Mouse (Mus musculus) left cerebral cortex, adult 9 months (tissue): Measurements from ENCODE around the gene Acot8.

ENCODE experiments used
- DNase-seq, 2 experiments: peaks; one replicate each; pipeline ENCODE4 v3.0.0; 2022; ENCODE audit warnings: low spot score in 2 of 2

Gene Acot8

DNA sequence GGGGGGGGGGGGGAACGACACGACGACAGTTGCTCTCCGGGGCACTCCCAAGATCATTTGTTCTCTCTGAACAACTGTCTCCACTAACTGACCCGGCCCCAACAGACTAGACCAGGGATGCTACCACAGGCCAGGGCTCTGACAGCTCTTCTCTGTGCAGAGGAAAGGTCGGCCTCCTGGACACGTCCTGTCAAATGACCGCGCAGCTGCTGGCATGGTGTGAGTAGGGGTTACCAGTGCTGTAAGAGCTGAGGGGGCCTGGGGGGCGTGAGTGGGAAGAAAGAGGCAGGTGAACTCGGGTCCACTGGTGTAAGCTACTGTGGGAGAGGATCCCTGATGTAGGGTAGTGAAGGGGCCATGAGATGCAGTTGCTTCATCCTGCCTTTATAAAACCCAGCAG is 46.8 kb downstream of the Acot8 start:
- DNase-seq = no peak

DNA sequence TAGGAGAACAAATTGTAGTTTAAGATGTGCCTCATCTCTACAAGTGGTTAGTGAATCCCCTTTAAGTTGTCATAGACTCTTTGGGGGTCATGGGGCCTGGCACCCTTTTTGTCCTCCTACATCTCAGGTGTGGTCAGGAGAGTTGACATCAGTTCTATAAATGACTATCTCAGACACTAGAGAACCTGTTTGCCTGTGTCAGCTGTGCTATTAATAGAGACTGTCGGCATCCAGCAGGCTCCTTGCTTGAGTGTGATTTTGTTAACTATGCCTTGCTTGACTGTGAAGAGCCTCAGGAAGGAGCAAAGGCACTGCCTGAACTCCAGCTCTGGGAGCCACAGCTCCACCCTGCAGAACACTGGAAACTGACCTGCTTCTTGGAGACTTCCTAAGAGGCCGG is 49.9 kb downstream of the Acot8 start:
- no peak for DNase-seq

DNA sequence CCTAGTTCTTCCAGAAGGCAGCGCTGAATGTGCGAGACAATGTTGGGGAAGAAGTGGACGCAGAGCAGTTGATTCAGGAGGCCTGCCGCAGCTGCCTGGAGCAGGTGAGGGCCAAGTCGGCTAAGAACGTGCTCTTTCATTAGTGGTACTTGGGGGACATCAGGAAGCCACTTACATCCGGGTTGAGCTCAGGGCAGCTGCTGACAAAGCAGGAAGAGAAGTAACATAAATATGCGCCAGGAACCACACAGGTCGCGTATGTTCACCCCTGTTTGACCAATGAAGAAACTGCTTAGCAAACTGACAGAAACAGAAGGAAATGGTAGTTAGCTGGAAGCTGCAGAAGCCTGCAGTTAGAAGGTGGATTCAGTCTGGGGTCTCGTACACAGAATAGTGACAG is 50.6 kb downstream of the Acot8 start:
- DNase-seq = no peak

DNA sequence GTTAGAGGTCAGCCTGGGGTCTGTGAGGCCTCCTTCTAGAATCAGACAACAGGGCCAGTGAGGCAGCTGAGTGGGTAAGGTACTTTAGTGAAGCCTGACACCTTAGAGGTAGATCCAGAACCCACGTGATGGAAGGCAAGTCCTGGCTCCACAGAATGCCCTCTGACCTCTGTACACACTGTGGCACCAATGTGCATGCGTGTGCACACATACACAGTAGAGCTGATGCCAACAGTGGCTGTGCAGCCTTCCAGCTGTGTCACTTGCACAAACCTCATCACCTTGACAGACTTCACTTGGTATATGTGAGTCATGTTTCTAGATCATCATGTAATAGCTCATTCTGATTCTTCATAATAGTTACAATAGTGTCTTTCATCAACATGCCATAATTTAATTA is 52.2 kb downstream of the Acot8 start:
- no peak for DNase-seq

DNA sequence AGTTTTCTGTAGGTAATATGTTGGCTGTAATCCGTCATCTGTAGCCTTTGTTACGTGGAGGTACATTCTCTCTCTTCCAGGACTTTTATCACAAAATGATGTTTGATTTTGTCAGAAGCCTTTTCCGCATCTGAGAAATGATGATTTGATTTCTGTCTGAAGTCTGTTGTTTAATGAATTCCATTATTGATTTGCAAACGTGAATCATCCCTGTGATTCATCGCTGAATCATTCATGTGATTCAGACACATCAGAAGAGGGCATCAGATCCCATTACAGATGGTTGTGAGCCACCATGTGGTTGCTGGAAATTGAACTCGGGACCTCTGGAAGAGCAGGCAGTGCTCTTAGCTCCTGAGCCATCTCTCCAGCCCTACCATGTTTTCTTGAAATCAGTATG is 55.7 kb downstream of the Acot8 start:
- no peak for DNase-seq

DNA sequence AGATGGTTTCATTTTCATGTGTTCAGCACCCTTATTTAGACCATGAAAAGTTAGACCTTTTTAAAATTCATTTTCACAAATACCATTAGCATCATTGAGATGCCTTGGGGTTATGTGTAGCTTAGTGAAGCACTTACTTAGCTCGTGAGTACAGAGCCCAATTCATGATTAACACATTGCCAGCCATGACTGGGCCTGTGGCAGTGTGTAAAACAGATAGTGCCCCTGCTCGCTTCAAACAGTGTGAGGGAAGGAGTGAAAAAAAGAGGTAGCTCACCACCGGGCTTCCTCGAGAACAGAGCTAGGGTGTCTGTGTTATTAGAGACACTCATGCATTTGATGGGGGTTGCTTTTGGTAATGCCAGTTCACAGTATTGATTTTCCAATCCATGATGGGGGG is 56.5 kb downstream of the Acot8 start:
- DNase-seq = no peak

DNA sequence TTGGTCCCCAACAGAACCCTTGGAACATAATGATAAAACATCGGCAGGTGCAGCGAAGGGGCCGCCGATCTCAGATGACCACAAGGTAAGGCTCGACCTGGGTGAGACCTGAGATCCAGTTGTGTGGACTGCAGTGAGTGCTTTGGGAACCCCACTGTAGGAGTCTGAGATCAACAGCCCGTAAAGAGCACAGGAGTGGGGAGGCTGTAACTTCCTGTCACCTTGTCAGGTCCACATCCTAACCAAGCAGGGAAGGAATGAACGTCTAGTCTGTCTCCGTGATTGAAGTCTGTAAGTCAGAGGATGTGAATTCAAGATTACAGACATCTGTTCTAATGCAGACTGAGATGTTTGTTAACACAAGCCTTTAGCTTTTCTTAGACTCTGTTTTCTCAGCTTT is 58.0 kb downstream of the Acot8 start:
- no peak for DNase-seq

DNA sequence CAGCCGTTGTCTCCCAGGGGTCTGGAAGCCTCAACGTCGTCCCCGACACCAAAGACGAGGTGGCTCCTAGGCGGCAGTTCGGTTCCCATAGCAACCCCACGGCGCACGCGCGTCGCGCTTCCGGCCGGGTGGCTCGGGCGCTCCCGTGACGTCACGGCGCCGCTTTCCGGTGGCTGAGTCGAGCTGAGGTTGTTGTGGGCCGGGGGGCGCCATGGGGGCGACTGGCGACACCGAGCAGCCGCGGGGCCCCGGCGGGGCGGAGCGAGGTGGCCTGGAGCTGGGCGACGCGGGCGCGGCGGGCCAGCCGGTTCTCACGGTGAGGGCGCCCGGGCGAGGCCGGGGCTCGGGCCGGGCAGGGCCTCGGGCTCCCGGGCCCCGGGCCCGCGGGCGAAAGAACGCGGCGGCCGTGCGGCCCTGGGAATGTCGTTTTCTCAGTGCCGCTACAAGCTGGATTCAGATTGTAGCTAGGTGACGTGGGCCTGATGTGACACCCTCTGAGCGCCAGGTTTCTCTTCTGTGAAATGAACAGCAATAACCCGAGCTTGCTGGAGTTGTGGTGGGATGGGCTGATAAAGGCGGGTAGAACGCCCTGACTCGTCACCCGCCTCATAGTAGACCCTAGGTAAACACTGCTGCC is 58.7 kb downstream of the Acot8 start, which contains the start of the genes Wfdc3 and Dnttip1:
Wfdc3 (minus strand) TSS at position 89 of the 637 bp plus-strand sequence.
Dnttip1 (plus strand) TSS at position 141 of the 637 bp plus-strand sequence.
- peak; percentile 74 to 91 for DNase-seq

DNA sequence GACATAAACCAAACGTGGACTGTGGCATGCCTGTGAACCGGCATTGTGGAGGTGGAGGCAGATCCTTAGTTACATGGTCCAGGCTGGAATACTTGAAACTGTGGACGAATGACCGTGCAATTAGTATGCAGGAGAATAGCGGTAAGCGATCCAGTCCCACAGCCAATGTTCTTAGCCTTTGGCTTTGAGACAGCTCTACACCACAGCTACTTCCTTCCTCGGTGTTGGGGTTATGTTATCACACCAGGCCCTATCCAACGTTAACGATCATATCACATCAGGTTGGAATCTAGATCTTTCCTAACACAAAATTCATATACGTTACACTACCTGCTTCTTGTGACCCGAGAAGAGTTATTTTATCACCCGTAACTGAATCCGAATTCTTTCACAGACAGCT is 59.7 kb downstream of the Acot8 start:
- DNase-seq = no peak
